Mouse (Mus musculus) lung, postnatal 4 days (tissue): ENCODE data around the gene Edn1.
A peak's percentile ranks its signal among the peaks of the same experiment; 100 is the strongest.

Experiments used
- DNase-seq, 2 experiments: peaks; one replicate each; pipeline ENCODE4 v3.0.0; 2021

Gene Edn1

GRCm38 (mm10) chr13:42317808-42318207, 16.5 kb downstream of the Edn1 start:
- DNase-seq, result no peak

- DNase-seq, result peak in 1 of 2 experiments; percentile 27
These were observed 27.3 kb downstream of the Edn1 start for GRCm38 (mm10) chr13:42328576-42328975.

- DNase-seq, result no peak
These were observed 29.8 kb downstream of the Edn1 start for GRCm38 (mm10) chr13:42331104-42331503.

GRCm38 (mm10) chr13:42334981-42335380, 33.7 kb downstream of the Edn1 start:
- DNase-seq, result no peak

GRCm38 (mm10) chr13:42336414-42336813, 35.1 kb downstream of the Edn1 start:
- no peak for DNase-seq

- no peak for DNase-seq
These were observed 35.8 kb downstream of the Edn1 start for GRCm38 (mm10) chr13:42337072-42337471.

- DNase-seq, result no peak
These were observed 38.2 kb downstream of the Edn1 start for GRCm38 (mm10) chr13:42339466-42339865.

GRCm38 (mm10) chr13:42341871-42342532, 40.7 kb downstream of the Edn1 start:
- DNase-seq, result no peak

- DNase-seq, result no peak
These were observed 44.2 kb downstream of the Edn1 start for GRCm38 (mm10) chr13:42345439-42345838.

- no peak for DNase-seq
These were observed 45.1 kb downstream of the Edn1 start for GRCm38 (mm10) chr13:42346414-42346813.

GRCm38 (mm10) chr13:42351675-42352074, 50.4 kb downstream of the Edn1 start:
- no peak for DNase-seq
